Mouse (Mus musculus): Measurements from ENCODE around the gene Enpp3. TPM values are rescaled to one million over a fixed set of nuclear protein-coding genes. Genes with fewer than 3 reads are reported as not detected.

Gene Enpp3
- polyA plus RNA-seq, 1 experiment from 2014 or later = 2.1 TPM

- WGBS = 61% methylated on average over 15 of the region's 15 CpGs
- DNase-seq (ENCODE audit: low spot score) = no peak
- Histone ChIP-seq H3K27ac (no peak overlapping the region), H3K36me3 (no peaks in the 10 kb centered on the region), H3K4me3 (no peak overlapping the region), H3K27me3 (ENCODE audit: insufficient read depth, poor library complexity, severe bottlenecking) (no peaks in the 10 kb centered on the region), H3K9me3 (no peaks in the 10 kb centered on the region), H3K4me1 (peaks cover 19% of the 10 kb centered on the region)
Observed at GRCm38 (mm10) chr10:24831377-24832095, 11.1 kb downstream of the Enpp3 start.

GRCm38 (mm10) chr10:24830448-24830847 is 12.2 kb downstream of the Enpp3 start:
- no peak for DNase-seq (ENCODE audit: low spot score)
- Histone ChIP-seq H3K27me3 (ENCODE audit: insufficient read depth, poor library complexity, severe bottlenecking) (no peaks in the 10 kb centered on the region), H3K27ac (no peak overlapping the region), H3K36me3 (no peaks in the 10 kb centered on the region), H3K4me3 (no peak overlapping the region), H3K9me3 (no peaks in the 10 kb centered on the region), H3K4me1 (peaks cover 11% of the 10 kb centered on the region)
- 86% methylated on average over 5 of the region's 5 CpGs for WGBS

- Histone ChIP-seq H3K27me3 (ENCODE audit: insufficient read depth, poor library complexity, severe bottlenecking) (no peaks in the 10 kb centered on the region), H3K9me3 (no peaks in the 10 kb centered on the region), H3K36me3 (no peaks in the 10 kb centered on the region), H3K27ac (no peak overlapping the region), H3K4me3 (no peak overlapping the region), H3K4me1 (0 out of 2 replicates have a peak, but pooled peaks cover 3% of the 10 kb centered on the region)
- WGBS = 88% methylated on average over 4 of the region's 4 CpGs
- no peak for DNase-seq (ENCODE audit: low spot score)
Observed at GRCm38 (mm10) chr10:24828136-24828535, 14.5 kb downstream of the Enpp3 start.

GRCm38 (mm10) chr10:24826130-24826529 is 16.5 kb downstream of the Enpp3 start:
- H3K27me3 ChIP-seq (ENCODE audit: insufficient read depth, poor library complexity, severe bottlenecking) = no peaks in the 10 kb centered on the region
- no peaks in the 10 kb centered on the region for H3K36me3 ChIP-seq
- H3K9me3 ChIP-seq = no peaks in the 10 kb centered on the region
- H3K27ac ChIP-seq = no peak overlapping the region
- H3K4me1 ChIP-seq = no peaks in the 10 kb centered on the region
- no peak for DNase-seq (ENCODE audit: low spot score)
- 26% methylated on average over 6 of the region's 6 CpGs for WGBS
- no peak overlapping the region for H3K4me3 ChIP-seq

- H3K36me3 ChIP-seq = no peaks in the 10 kb centered on the region
- H3K9me3 ChIP-seq = no peaks in the 10 kb centered on the region
- H3K27ac ChIP-seq = no peak overlapping the region
- no peak for DNase-seq (ENCODE audit: low spot score)
- H3K27me3 ChIP-seq (ENCODE audit: insufficient read depth, poor library complexity, severe bottlenecking) = no peaks in the 10 kb centered on the region
- 79% methylated on average over 7 of the region's 7 CpGs for WGBS
- H3K4me3 ChIP-seq = no peak overlapping the region
- no peaks in the 10 kb centered on the region for H3K4me1 ChIP-seq
Observed at GRCm38 (mm10) chr10:24825456-24826081, 17.1 kb downstream of the Enpp3 start.

- no peak for DNase-seq (ENCODE audit: low spot score)
- Histone ChIP-seq H3K4me3 (no peak overlapping the region), H3K27ac (no peak overlapping the region), H3K36me3 (no peaks in the 10 kb centered on the region), H3K27me3 (ENCODE audit: insufficient read depth, poor library complexity, severe bottlenecking) (no peaks in the 10 kb centered on the region), H3K4me1 (no peaks in the 10 kb centered on the region), H3K9me3 (no peaks in the 10 kb centered on the region)
- 87% methylated on average over 8 of the region's 8 CpGs for WGBS
Observed at GRCm38 (mm10) chr10:24824621-24825020, 18.0 kb downstream of the Enpp3 start.

- no peak overlapping the region for H3K27ac ChIP-seq
- H3K4me3 ChIP-seq = no peak overlapping the region
- H3K36me3 ChIP-seq = no peaks in the 10 kb centered on the region
- H3K27me3 ChIP-seq (ENCODE audit: insufficient read depth, poor library complexity, severe bottlenecking) = no peaks in the 10 kb centered on the region
- no peaks in the 10 kb centered on the region for H3K4me1 ChIP-seq
- DNase-seq (ENCODE audit: low spot score) = no peak
- H3K9me3 ChIP-seq = no peaks in the 10 kb centered on the region
- 80% methylated on average over 16 of the region's 16 CpGs for WGBS
Observed at GRCm38 (mm10) chr10:24823697-24824535, 18.7 kb downstream of the Enpp3 start.

GRCm38 (mm10) chr10:24823265-24823664 is 19.4 kb downstream of the Enpp3 start:
- Histone ChIP-seq H3K4me3 (no peak overlapping the region), H3K4me1 (no peaks in the 10 kb centered on the region), H3K27me3 (ENCODE audit: insufficient read depth, poor library complexity, severe bottlenecking) (no peaks in the 10 kb centered on the region), H3K36me3 (no peaks in the 10 kb centered on the region), H3K27ac (no peak overlapping the region), H3K9me3 (no peaks in the 10 kb centered on the region)
- no peak for DNase-seq (ENCODE audit: low spot score)
- WGBS = 45% methylated on average over 1 of the region's 1 CpGs

GRCm38 (mm10) chr10:24822842-24823241 is 19.8 kb downstream of the Enpp3 start:
- H3K27ac ChIP-seq = no peak overlapping the region
- 80% methylated on average over 1 of the region's 1 CpGs for WGBS
- H3K4me1 ChIP-seq = no peaks in the 10 kb centered on the region
- no peaks in the 10 kb centered on the region for H3K9me3 ChIP-seq
- no peaks in the 10 kb centered on the region for H3K27me3 ChIP-seq (ENCODE audit: insufficient read depth, poor library complexity, severe bottlenecking)
- H3K36me3 ChIP-seq = no peaks in the 10 kb centered on the region
- DNase-seq (ENCODE audit: low spot score) = no peak
- no peak overlapping the region for H3K4me3 ChIP-seq

- H3K27me3 ChIP-seq (ENCODE audit: insufficient read depth, poor library complexity, severe bottlenecking) = no peaks in the 10 kb centered on the region
- H3K4me3 ChIP-seq = no peak overlapping the region
- H3K27ac ChIP-seq = no peak overlapping the region
- 43% methylated on average over 4 of the region's 4 CpGs for WGBS
- H3K4me1 ChIP-seq = no peaks in the 10 kb centered on the region
- no peaks in the 10 kb centered on the region for H3K36me3 ChIP-seq
- no peak for DNase-seq (ENCODE audit: low spot score)
- no peaks in the 10 kb centered on the region for H3K9me3 ChIP-seq
Observed at GRCm38 (mm10) chr10:24821990-24822676, 20.5 kb downstream of the Enpp3 start.

- no peak for DNase-seq (ENCODE audit: low spot score)
- H3K27ac ChIP-seq = no peak overlapping the region
- H3K27me3 ChIP-seq (ENCODE audit: insufficient read depth, poor library complexity, severe bottlenecking) = no peaks in the 10 kb centered on the region
- H3K4me1 ChIP-seq = no peaks in the 10 kb centered on the region
- 73% methylated on average over 3 of the region's 3 CpGs for WGBS
- no peaks in the 10 kb centered on the region for H3K9me3 ChIP-seq
- H3K36me3 ChIP-seq = no peaks in the 10 kb centered on the region
- H3K4me3 ChIP-seq = no peak overlapping the region
Observed at GRCm38 (mm10) chr10:24819526-24819925, 23.1 kb downstream of the Enpp3 start.

GRCm38 (mm10) chr10:24810639-24811038 is 32.0 kb downstream of the Enpp3 start:
- Histone ChIP-seq H3K27ac (0 out of 2 replicates have a peak overlapping the region, but pooled peaks have one; percentile 29), H3K36me3 (no peaks in the 10 kb centered on the region), H3K4me1 (peaks cover 4% of the 10 kb centered on the region; the same call in 1 of the 2 replicates), H3K9me3 (no peaks in the 10 kb centered on the region), H3K27me3 (ENCODE audit: insufficient read depth, poor library complexity, severe bottlenecking) (no peaks in the 10 kb centered on the region), H3K4me3 (no peak overlapping the region)
- WGBS = 55% methylated on average over 10 of the region's 10 CpGs
- DNase-seq (ENCODE audit: low spot score) = no peak

All from heart, embryonic 10.5 days (tissue).